Mouse (Mus musculus) Patski (cell line): ENCODE measurements around the gene Rab11a. TPM values are rescaled to one million over a fixed set of nuclear protein-coding genes. Genes with fewer than 3 reads are reported as not detected.
A peak's percentile ranks its signal among the peaks of the same experiment; 100 is the strongest.

ENCODE experiments used
- ATAC-seq: fragments of 100-300 bp; one replicate; pipeline ENCODE4 v1.8.0; 2021
- CTCF ChIA-PET: fragments of 350-600 bp; sonication (Branson Sonifier 250); formaldehyde crosslinking; loops from one replicate; lab custom pipeline; 2022; ENCODE audit warnings: inconsistent platforms; lab: Charles Lee
- POLR2A ChIA-PET: fragments of 350-600 bp; sonication (Branson Sonifier 250); formaldehyde crosslinking; loops from one replicate; lab custom pipeline; 2022; ENCODE audit warnings: antibody characterized with exemption, inconsistent platforms; lab: Charles Lee
- DNase-seq: peaks from one replicate; pipeline ENCODE4 v3.0.0-alpha.2; 2011; ENCODE audit warnings: low read depth, low spot score
- H3K27me3 ChIP-seq: fragments of 371-371 bp; one replicate; pipeline ENCODE4 v1.5.1; 2021
- CTCF ChIP-seq: fragments of 100-300 bp; IDR thresholded peaks from one replicate; pipeline ENCODE4 v1.5.1; 2021
- in situ Hi-C: fragments of 300-500 bp; cut with MboI; formaldehyde crosslinking; loops from 3 replicates; pipeline ENCODE4 v1.11.1; 2018; ENCODE audit warnings: low pct_unique_long_range_greater_than_20kb, mixed read lengths
- polyA plus RNA-seq: library from polyadenylated mRNA; unstranded; gene quantifications from one replicate; pipeline ENCODE4 v1.2.3, GENCODE M21; 2021

Gene Rab11a
- polyA plus RNA-seq, 1 experiment from 2014 or later = 579 TPM

DNA sequence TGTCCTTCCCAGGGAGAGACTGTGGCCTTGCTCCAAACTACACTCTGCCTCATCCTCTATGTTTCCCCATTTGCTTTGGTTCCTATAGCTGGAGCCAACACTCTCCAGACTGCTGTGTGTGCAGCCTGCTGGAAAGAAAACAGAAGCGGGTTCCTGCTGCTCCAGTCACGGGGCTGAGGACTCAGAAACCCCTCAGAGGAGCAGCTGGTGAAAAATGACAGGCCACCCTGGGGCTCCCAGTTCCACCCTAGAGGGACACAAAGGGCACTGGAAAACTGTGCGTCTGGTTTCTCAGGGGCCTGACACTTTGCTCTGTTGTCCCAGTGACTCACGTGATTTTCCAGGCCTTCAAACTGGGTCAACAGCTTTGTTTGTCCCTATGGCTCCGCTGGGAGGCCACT lies 36.9 kb upstream of the Rab11a start:
- ChIA-PET CTCF (interaction anchor here (0.8 to 3.1 kb wide), 5 partner anchors 10 to 427 kb away, joined by 3 to 6 read pairs (median 3); no protein-coding TSS in a partner anchor), POLR2A (interaction anchor here (0.7 to 1.3 kb wide), 2 partner anchors 8 to 130 kb away, joined by 3 to 5 read pairs; no protein-coding TSS in a partner anchor)
- ATAC-seq (no peak), DNase-seq (no peak)
- no peaks in the 10 kb centered on the region for H3K27me3 ChIP-seq
- no peak for TF ChIP-seq CTCF
- in situ Hi-C loops = no loop called here

DNA sequence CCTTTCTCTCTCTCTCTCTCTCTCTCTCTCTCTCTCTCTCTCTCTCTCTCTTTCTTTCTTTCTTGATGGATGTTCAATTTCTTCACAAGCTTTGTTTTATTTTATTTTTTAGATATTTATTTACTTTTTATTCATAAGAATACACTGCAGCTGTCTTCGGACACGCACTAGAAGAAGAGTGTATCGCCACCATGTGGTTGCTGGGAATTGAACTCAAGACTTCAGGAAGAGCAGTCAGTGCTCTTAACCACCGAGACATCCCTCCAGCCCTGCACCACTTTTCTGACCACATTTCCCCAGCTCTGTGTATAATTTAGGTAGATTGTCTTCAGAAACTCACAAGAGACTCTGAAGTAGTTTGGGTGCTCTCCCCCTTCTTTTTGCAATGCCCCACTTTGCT lies 36.4 kb upstream of the Rab11a start:
- ATAC-seq (no peak), DNase-seq (no peak)
- peak; percentile 62 for TF ChIP-seq CTCF
- POLR2A ChIA-PET = interaction anchor here (0.7 to 1.3 kb wide), 2 partner anchors 8 to 130 kb away, joined by 3 to 5 read pairs; no protein-coding TSS in a partner anchor
- in situ Hi-C loops = no loop called here
- H3K27me3 ChIP-seq = no peaks in the 10 kb centered on the region
- CTCF ChIA-PET = interaction anchor here (0.7 to 3.1 kb wide), 6 partner anchors 11 to 426 kb away, joined by 3 to 6 read pairs (median 3); no protein-coding TSS in a partner anchor

DNA sequence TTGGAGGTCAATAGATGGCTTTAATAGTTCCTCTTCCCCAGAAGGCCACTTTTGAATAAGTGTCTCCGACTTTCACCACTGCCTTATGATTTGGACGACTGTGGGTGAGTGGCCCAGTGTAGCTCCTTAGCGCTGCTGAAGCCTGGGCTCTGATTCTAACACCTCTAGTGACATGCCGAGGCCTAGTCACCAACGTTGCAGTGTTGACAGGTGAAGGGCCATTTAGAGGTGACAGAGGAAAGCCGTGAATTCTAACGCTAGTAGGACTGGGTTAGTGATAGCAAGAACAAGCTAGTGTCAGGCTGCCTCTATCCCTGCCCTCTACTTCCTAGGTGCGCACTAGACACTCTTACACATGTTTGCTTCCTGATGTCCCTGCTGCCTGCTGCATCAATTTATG lies 35.7 kb upstream of the Rab11a start:
- ATAC-seq (no peak), DNase-seq (no peak)
- ChIA-PET CTCF (interaction anchor here (0.7 to 3.1 kb wide), 5 partner anchors 15 to 426 kb away, joined by 3 to 6 read pairs (median 3); no protein-coding TSS in a partner anchor), POLR2A (no interaction called here)
- no peaks in the 10 kb centered on the region for H3K27me3 ChIP-seq
- in situ Hi-C loops = no loop called here
- TF ChIP-seq CTCF = no peak

DNA sequence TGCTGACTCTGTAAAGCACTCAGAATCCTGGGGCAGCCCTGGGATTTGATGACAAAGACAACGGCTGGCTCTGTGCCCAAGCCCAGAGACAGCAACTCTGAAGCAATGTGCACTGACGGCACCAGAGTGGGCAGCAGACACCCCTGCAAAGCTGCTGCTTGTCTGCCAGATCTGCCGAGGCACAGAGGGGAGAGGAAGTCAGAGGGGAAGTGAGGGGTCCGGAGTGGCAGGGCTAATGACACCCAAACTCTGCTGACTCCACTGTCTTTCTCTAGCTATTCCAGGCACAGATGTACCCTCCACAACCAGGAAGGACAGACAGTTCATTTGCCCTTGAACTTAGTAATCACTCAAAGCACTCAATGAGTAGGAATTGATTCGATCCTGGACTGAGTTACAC lies 33.7 kb upstream of the Rab11a start:
- in situ Hi-C loops = no loop called here
- DNase-seq = no peak
- POLR2A ChIA-PET = no interaction called here
- CTCF ChIA-PET = interaction anchor here (1.1 to 1.2 kb wide), 2 partner anchors 423 to 429 kb away, joined by 3 read pairs; no protein-coding TSS in a partner anchor
- no peak for ATAC-seq
- H3K27me3 ChIP-seq = no peaks in the 10 kb centered on the region
- no peak for TF ChIP-seq CTCF

DNA sequence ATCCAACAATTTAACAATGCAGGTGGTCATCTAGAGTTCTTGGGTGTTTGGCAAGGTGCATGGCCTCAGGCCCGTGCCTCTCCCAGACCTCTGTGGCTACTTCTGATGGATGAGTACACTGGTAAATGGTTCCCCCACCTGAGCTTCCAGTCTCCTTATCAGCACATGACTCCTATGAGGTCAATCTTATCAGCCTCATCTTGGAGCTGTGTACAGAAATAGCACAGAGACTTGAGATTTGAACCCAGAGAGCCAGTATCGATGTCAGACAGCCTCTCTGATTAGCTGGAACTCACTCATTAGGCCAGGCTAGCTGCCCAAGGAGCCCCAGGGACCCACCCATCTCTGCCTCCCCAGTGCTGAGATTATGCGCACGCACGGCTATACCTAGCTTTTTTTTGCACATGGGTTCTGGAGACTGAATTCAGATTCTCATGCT lies 32.9 kb upstream of the Rab11a start:
- CTCF ChIA-PET = interaction anchor here (1.0 to 1.4 kb wide), 4 partner anchors 15 to 423 kb away, joined by 3 to 4 read pairs (median 3); no protein-coding TSS in a partner anchor

DNA sequence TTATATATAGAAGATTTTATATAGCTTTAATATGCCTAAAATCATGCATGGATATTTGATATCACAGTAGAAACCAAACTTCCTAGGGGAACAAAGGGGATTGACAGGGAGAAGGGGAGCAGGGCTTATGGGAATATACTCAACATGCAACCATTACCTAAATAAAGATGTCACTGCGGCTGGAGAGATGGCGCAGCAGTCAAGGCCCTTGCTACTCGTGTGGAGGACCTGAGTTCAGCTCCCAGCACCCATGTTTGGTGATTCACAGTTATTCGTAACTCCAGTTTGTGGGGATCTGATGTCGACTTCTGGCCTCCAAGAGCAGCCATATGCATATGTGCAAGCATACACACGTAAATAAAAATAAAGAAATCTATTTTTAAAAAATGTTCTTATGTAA lies 32.4 kb upstream of the Rab11a start:
- TF ChIP-seq CTCF = no peak
- ChIA-PET CTCF (interaction anchor here (1.0 to 1.4 kb wide), 5 partner anchors 9 to 422 kb away, joined by 3 to 4 read pairs (median 3); no protein-coding TSS in a partner anchor), POLR2A (no interaction called here)
- DNase-seq (no peak), ATAC-seq (no peak)
- in situ Hi-C loops = no loop called here
- H3K27me3 ChIP-seq = no peaks in the 10 kb centered on the region

More for the DNA sequence above, 32.9 kb upstream of the Rab11a start:
- DNase-seq (no peak), ATAC-seq (no peak)
- POLR2A ChIA-PET = no interaction called here
- in situ Hi-C loops = no loop called here
- no peaks in the 10 kb centered on the region for H3K27me3 ChIP-seq
- no peak for TF ChIP-seq CTCF

DNA sequence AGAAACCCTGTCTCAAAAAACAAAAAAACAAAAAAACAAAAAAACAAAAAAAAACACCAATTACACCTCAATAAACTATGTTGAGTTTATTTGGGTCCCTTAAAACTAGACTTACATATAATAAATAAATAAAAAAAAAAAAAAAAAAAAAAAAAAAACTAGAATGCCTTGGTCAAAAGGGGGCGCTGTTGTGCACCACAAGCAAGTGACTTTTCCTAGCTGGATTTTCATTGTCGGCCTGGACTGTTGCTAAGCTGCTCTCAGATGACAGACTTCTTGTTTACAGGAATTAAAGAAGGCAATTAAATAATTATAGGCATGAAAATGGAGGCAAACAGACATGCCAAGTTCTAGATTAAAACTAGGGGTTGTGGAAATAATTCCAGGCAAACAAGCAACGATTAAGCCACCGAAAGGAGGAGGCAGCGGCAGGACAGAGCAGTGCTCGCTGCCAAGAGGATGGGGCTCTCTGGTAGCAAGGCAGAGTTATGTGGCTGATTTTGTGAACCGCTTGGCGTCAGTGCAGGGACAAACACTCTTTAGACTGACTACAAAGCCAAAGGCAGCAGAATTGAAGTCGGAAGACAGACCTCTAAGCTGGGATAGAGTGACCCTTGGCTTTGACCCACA lies 31.6 kb upstream of the Rab11a start:
- in situ Hi-C loops = no loop called here

DNA sequence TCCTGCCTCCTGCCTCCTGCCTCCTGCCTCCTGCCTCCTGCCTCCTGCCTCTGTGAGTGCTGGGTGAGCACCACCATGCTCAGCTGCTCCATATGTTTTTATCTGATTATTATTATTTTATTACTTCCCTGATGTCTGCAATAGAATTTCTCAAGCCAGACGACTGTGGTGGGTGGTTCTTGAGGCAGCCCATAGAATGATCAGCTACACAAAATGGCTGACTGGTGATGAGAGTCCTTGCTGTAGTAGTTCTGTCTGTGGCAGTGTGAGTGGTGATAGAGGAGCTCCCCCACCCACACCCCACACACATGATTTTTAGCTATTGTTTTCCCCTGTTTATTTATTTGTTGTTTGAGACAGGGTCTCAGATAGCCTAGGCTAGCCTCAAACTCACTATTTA lies 30.2 kb upstream of the Rab11a start:
- DNase-seq (no peak), ATAC-seq (no peak)
- in situ Hi-C loops = no loop called here
- no peak for TF ChIP-seq CTCF
- CTCF ChIA-PET = no interaction called here
- no peaks in the 10 kb centered on the region for H3K27me3 ChIP-seq
- POLR2A ChIA-PET = interaction anchor here (0.6 kb wide), 1 partner anchor 420 kb away, joined by 4 read pairs; no protein-coding TSS in a partner anchor

More for the DNA sequence above, 31.6 kb upstream of the Rab11a start:
- DNase-seq (no peak), ATAC-seq (no peak)
- TF ChIP-seq CTCF = peak; percentile 63
- H3K27me3 ChIP-seq = no peaks in the 10 kb centered on the region
- CTCF ChIA-PET = interaction anchor here (1.0 to 1.4 kb wide), 4 partner anchors 10 to 34 kb away, joined by 3 to 4 read pairs (median 3); no protein-coding TSS in a partner anchor
- POLR2A ChIA-PET = no interaction called here

DNA sequence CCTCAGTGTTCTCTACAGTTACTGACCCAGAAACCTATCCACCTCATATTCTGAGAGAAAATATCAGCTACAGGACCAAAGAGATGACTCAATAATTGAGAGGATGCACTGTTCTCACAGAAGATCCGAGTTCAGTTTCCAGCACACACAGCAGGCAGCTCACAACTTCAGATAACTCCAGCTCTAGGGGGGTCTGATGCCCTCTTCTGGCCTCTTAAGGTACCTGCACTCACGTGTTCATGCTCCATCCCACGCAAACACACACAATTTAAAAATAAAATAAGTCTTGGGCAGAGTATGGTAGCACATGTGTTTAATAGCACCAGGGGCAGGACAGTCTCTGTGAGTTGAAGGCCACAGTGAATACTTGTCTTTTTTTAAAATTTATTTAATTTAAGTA lies 28.6 kb upstream of the Rab11a start:
- peak; percentile 17 for TF ChIP-seq CTCF
- POLR2A ChIA-PET = no interaction called here
- DNase-seq (no peak), ATAC-seq (no peak)
- H3K27me3 ChIP-seq = no peaks in the 10 kb centered on the region
- CTCF ChIA-PET = interaction anchor here (1.0 kb wide), 1 partner anchor 28 kb away, joined by 3 read pairs; the partner anchor contains the start of gene Rab11a
- in situ Hi-C loops = no loop called here

DNA sequence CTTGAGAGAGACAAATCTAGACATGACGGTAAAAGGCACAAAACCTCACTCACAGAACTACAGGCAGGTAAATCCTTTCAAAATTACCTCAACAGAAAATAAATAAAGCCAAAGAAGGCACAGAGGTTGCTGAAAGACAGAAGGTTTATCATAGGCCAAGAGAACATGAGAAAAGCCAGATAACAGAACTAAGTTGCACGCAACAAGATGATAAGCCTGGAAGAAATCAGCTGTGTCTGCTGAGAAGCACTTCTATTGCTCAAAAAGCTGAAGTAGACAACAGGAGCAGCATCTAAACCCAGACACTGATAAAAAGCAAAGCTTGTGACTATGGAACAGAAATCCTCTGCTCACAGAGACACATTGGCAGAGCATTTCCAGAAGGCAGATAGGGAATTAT lies 27.3 kb upstream of the Rab11a start:
- in situ Hi-C loops = no loop called here
- TF ChIP-seq CTCF = no peak
- no peaks in the 10 kb centered on the region for H3K27me3 ChIP-seq
- ATAC-seq (no peak), DNase-seq (no peak)
- ChIA-PET CTCF (no interaction called here), POLR2A (no interaction called here)

DNA sequence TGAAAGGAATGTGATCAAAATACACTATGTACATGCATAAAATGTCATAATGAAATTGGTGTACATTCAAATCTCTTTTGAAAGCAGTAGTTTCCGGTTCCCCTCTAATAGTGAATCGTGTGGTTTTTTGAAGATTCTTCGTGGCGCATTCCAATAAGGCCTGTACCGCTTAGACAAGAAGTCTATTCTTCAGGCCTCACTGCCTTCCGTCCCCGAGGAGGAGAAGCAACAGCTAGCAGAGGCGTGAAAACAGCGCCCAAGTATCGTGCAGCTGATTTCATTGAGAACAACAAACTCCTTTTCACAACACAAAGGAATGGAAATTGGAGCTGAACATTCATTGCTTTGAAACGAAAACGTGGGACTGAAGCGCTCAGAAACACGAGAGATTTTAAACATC lies 20.5 kb upstream of the Rab11a start:
- ATAC-seq = no peak
- no peak for DNase-seq
- no peak for TF ChIP-seq CTCF
- no peaks in the 10 kb centered on the region for H3K27me3 ChIP-seq
- CTCF ChIA-PET = interaction anchor here (1.0 kb wide), 1 partner anchor 15 kb away, joined by 3 read pairs; no protein-coding TSS in a partner anchor
- in situ Hi-C loops = no loop called here
- POLR2A ChIA-PET = no interaction called here
